Mouse (Mus musculus) thymus, postnatal 4 days (tissue): Measurements from ENCODE around the gene Aff3.

Source experiments
- DNase-seq: peaks from one replicate; pipeline ENCODE4 v3.0.0; 2021

Gene Aff3

DNA sequence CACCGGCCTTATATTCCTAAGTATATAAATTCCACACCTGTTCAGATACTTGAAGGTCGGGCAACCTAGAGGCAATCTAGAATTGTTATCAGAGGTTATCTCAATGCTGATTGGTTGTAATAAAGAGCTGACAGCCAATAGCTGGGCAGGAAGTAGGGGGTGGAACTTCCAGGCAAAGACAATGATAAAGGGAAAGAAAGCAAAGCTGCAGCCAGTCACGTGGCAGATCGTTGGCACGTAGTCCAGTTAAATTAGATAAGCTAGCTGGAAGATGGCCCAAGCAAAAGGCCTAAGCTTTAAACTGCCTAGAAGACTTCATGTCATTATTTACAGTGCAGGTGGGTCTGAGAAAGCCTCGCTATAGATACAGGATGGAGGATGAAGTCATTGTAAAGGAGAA, 531.8 kb downstream of the Aff3 start:
- no peak for DNase-seq

DNA sequence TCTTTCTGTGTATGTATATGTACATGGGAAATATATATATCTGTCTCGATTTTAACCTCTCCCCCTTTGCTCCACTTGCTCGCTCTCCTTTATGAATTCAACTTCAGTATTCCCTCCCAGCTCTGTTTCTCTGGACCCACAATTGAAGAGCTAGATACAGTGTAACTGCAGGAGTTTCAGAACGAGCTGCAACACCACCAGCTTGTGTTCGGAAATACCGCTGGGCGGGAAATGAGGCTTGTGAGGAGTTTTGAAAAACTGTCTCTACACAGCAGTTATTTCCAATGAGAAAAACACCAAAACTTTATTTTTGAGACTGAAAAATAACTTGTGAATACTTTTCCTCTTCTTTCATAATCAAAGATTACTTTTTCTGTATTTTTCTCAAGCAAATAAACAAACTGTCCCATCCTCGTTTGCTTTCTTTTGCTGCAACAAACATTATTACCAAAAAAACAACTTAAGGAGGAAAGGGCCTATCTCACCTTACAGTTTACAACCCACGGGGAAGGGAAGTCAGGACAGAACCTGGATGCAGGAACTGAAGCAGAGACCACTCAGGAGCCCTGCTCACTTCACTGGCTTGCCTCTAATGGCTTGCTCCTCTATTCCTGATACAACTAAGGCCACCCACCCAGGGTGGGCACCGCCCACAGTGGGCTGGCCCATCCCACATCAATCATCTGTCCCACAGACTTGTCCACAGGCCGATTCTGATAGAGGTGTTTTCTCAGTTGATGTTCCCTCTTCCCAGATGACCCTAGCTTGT, 533.9 kb downstream of the Aff3 start:
- DNase-seq = no peak

- peak; percentile 94 for DNase-seq
Measured at GRCm38 (mm10) chr1:38129501-38130267, 535.1 kb downstream of the Aff3 start, which contains the start of gene Rev1. Rev1 (minus strand) TSS chr1:38129801.

GRCm38 (mm10) chr1:38128919-38129436, 535.8 kb downstream of the Aff3 start:
- DNase-seq = peak; percentile 70
